Mouse (Mus musculus) embryonic facial prominence, embryonic 14.5 days (tissue): ENCODE results near the gene Prtg. TPM values are rescaled to one million over a fixed set of nuclear protein-coding genes. Genes with fewer than 3 reads are reported as not detected.
A peak's percentile ranks its signal among the peaks of the same experiment; 100 is the strongest.

Experiments
- ATAC-seq: fragments of 200-750 bp; cut with Nextera tagmentation; 2 replicates; pipeline ENCODE4 v1.8.0; 2017; ENCODE audit warnings: low read depth, moderate number of reproducible peaks, moderate TSS enrichment
- DNase-seq: peaks from one replicate; pipeline ENCODE4 v3.0.0-alpha.2; 2015; ENCODE audit warnings: low spot score
- H3K27ac ChIP-seq: fragments of 300-500 bp; sonication (generic); replicated peaks from 2 replicates; pipeline ENCODE4 v1.5.1; 2014; ENCODE audit warnings: low read depth, mild to moderate bottlenecking, low read length, moderate library complexity
- H3K27me3 ChIP-seq: fragments of 300-500 bp; sonication (generic); replicated peaks from 2 replicates; pipeline ENCODE4 v1.6.1; 2014; ENCODE audit warnings: low read length; ENCODE audit not compliant: control insufficient read depth, insufficient read depth
- H3K36me3 ChIP-seq: fragments of 300-500 bp; sonication (generic); 2 replicates; pipeline ENCODE4 v1.6.1; 2014; ENCODE audit warnings: low read length, mixed read lengths; ENCODE audit not compliant: control insufficient read depth, insufficient read depth
- H3K4me1 ChIP-seq: fragments of 300-500 bp; sonication (generic); 2 replicates; pipeline ENCODE4 v1.6.1; 2014; ENCODE audit warnings: antibody characterized with exemption, low read length; ENCODE audit not compliant: control insufficient read depth, insufficient read depth
- H3K4me2 ChIP-seq: fragments of 300-500 bp; sonication (generic); 2 replicates; pipeline ENCODE4 v1.6.1; 2014; ENCODE audit warnings: low read depth, mild to moderate bottlenecking, low read length, moderate library complexity, mixed read lengths
- H3K4me3 ChIP-seq: fragments of 300-500 bp; sonication (generic); 2 replicates; pipeline ENCODE4 v1.5.1; 2014; ENCODE audit warnings: low read depth, mild to moderate bottlenecking, low read length
- H3K9ac ChIP-seq: fragments of 300-500 bp; sonication (generic); 2 replicates; pipeline ENCODE4 v1.6.1; 2014; ENCODE audit warnings: low read depth, mild to moderate bottlenecking, low read length, moderate library complexity, mixed read lengths
- H3K9me3 ChIP-seq: fragments of 300-500 bp; sonication (generic); 2 replicates; pipeline ENCODE4 v1.6.1; 2016; ENCODE audit warnings: low read length; ENCODE audit not compliant: control insufficient read depth
- WGBS: fragments of 180-500 bp; shearing (Covaris S2); extraction: QIAGEN DNeasy Blood & Tissue Kit; methylation state at CpG from one replicate; pipeline ENCODE4 v1.1.7; 2014; 5-methylcytosine and 5-hydroxymethylcytosine counted together
- polyA plus RNA-seq: library from polyadenylated mRNA; unstranded; fragments of >200 nt; fragmentation: Nextera tagmentation; extraction: Ambion mirVana; gene quantifications from 2 replicates; pipeline ENCODE4 v1.2.1, GENCODE M21; 2014

Gene Prtg
- polyA plus RNA-seq, 1 experiment from 2014 or later = 1.3 TPM

DNA sequence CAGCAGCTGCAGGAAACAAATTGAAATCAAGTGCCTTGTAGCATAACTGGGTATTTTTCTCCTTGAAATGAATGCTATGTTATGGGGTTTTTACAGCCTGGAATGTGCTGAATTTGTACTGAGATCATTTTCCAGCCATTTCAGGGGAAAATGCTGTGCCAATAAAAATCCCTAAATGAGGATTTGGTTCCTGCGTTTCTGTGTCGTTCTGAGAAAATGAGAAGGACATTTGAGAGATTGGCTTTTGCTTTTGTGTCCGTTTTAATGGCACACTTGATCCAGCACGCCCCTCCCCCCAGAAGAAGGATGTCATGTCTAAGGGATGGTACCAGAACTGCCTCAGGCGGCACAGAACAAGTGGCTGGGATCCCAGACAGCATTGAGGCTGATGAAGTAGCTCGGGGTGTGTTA is 100.0 kb downstream of the Prtg start:
- H3K4me1 ChIP-seq = peaks cover 10% of the 10 kb centered on the region; the same call in 1 of the 2 replicates
- H3K4me3 ChIP-seq = no peak overlapping the region
- no peaks in the 10 kb centered on the region for H3K9me3 ChIP-seq
- H3K27ac ChIP-seq = peak overlapping the region; percentile 78
- H3K36me3 ChIP-seq = no peaks in the 10 kb centered on the region
- H3K9ac ChIP-seq = no peak overlapping the region
- ATAC-seq (peak; percentile 53; the same call in 1 of the 2 replicates), DNase-seq (peak; percentile 56)
- H3K4me2 ChIP-seq = 0 out of 2 replicates have a peak overlapping the region, but pooled peaks have one; percentile 20
- H3K27me3 ChIP-seq = no peaks in the 10 kb centered on the region
- WGBS = 45% methylated on average over 6 of the region's 6 CpGs

DNA sequence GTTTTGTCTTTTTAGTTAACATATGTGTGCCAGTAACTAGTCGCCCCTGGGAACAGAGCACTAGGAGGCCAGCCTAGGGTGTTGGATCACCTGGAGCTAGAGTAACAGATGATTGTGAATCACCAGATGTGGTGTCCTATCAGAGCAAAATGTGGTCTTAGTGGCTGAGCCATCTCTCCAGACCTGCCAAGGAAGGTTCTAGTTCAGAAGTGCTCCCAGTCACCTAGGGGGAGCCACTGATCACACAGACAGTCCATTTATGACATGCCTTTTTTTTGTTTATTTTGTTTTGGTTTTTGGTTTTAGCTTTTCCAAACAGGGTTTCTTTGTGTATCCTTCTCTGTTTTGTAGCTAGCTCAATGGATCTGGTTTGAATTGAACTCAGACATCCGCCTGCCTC is 104.7 kb downstream of the Prtg start:
- H3K9me3 ChIP-seq = no peaks in the 10 kb centered on the region
- no peak overlapping the region for H3K4me2 ChIP-seq
- no peaks in the 10 kb centered on the region for H3K36me3 ChIP-seq
- no peak overlapping the region for H3K9ac ChIP-seq
- no peak for ATAC-seq
- H3K27ac ChIP-seq = no peak overlapping the region
- H3K4me1 ChIP-seq = peaks cover 6% of the 10 kb centered on the region; the same call in 1 of the 2 replicates
- DNase-seq = no peak
- WGBS = 77% methylated on average over 2 of the region's 2 CpGs
- no peaks in the 10 kb centered on the region for H3K27me3 ChIP-seq
- H3K4me3 ChIP-seq = no peak overlapping the region

DNA sequence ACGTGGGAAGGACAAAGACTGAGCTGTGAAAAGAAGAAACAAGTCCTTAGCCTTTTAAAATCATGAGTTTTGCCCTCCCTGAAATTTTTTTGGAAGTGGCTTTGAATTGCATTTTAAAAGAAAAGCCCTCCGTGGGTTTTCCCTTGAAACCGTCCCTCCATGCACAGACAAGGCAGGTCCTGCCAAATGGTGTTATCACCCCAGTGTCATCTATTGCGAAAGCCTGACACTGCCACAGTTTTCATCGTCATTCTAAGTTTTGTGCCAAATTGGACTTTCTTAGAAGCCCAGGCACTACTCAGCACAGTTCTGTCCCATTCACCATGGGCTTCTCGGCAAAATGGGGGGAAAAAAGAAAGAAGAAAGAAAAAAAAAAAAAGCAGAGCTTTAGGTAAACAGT is 106.9 kb downstream of the Prtg start:
- DNase-seq (no peak), ATAC-seq (no peak)
- H3K9ac ChIP-seq = no peak overlapping the region
- no peaks in the 10 kb centered on the region for H3K9me3 ChIP-seq
- H3K4me3 ChIP-seq = no peak overlapping the region
- no peaks in the 10 kb centered on the region for H3K27me3 ChIP-seq
- H3K4me1 ChIP-seq = 0 out of 2 replicates have a peak, but pooled peaks cover 3% of the 10 kb centered on the region
- 72% methylated on average over 6 of the region's 6 CpGs for WGBS
- H3K27ac ChIP-seq = no peak overlapping the region
- H3K4me2 ChIP-seq = no peak overlapping the region
- no peaks in the 10 kb centered on the region for H3K36me3 ChIP-seq

DNA sequence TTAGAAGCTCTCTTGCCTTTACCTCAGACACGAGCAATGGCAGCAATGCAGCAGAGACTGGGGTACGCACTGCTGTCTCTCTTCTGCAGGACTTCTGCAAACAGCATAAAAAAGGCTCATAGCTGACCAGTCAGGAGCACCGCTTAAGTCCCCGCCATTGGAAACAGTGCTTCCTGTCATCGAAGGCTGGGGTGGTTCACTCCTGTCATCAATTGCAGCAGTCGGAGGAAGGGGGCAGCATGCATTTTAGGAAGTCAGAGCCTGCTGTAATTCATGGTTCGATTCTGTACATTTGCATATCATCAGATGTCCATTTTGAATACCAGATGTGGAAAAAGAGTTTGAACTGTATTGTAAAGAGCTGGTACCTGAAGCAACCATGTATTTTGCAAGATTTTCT is 109.1 kb downstream of the Prtg start:
- no peaks in the 10 kb centered on the region for H3K9me3 ChIP-seq
- H3K4me2 ChIP-seq = no peak overlapping the region
- H3K27me3 ChIP-seq = no peaks in the 10 kb centered on the region
- DNase-seq = no peak
- H3K4me1 ChIP-seq = no peaks in the 10 kb centered on the region
- H3K4me3 ChIP-seq = no peak overlapping the region
- H3K36me3 ChIP-seq = no peaks in the 10 kb centered on the region
- 63% methylated on average over 7 of the region's 7 CpGs for WGBS
- H3K9ac ChIP-seq = no peak overlapping the region
- no peak overlapping the region for H3K27ac ChIP-seq
- no peak for ATAC-seq

DNA sequence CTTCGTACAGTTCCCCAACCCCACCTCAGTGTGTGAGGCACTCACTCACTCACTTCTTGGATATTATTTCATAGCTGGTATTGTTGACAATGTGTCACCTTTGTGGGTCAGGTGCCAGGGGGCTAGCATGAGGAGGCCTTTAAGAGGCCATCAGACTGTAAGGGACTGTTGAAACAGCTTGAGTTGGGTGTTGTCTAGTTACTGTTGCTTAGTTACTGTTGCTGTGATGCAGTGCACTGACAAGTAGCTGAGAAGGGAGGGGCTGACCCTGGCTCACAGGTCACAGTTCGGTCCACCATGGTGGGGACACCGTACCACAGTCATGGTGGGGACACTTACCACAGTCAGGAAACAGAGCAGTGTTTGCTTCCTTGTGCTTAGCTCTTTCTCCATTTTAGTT is 116.4 kb downstream of the Prtg start:
- no peak overlapping the region for H3K27ac ChIP-seq
- DNase-seq (no peak), ATAC-seq (no peak)
- no peak overlapping the region for H3K4me3 ChIP-seq
- H3K4me1 ChIP-seq = peaks cover 17% of the 10 kb centered on the region
- H3K4me2 ChIP-seq = no peak overlapping the region
- WGBS = 81% methylated on average over 2 of the region's 3 CpGs
- no peaks in the 10 kb centered on the region for H3K36me3 ChIP-seq
- no peak overlapping the region for H3K9ac ChIP-seq
- H3K27me3 ChIP-seq = no peaks in the 10 kb centered on the region
- no peaks in the 10 kb centered on the region for H3K9me3 ChIP-seq

DNA sequence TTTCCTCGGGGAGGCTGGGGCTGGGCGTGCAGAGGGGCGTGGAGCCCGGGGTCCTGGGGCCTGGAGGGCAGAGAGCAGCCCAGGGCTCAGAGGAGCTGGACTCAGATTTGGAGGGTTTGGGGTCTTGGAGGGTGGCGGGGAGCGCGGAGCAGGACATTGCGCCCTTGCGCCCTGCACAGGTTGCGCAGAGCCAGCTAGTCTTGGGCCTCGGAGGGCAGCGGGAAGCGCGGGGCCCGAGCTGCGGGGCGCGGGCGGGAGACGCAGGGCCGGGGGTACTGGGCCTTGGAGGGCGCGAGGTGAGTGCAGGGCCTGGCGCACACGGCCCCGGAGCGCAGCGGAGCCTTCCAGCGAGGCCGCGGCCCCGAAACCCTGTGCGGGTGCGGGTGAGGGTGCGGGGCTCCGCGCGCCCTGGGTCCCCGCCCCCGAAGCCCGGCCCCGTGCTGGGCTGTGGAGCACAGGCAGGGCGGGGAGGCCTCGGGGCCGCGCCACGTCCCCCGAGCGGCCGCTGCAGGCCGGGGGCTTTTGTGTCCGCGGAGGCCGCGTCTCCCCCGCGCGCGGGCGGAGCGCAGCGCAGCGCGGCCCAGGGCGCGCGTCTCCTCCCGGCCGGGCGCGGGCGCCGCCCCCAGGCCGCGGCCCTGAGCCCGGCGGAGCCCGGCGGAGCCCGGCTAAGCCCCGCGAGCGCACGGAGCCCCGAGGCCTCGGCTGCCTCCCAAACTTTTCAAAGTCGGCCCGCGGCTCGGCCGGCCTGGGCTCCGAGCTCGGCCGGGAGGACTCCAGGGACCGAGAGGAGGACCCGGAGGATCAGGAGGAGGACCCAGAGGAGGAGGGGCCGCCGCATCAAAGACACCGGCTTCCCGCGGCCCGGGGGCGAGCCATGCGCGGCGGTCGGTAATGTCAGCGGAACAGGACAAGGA is 118.6 kb downstream of the Prtg start, which contains the start of gene Pygo1:
Pygo1 (plus strand) TSS at position 625 of the 914 bp plus-strand sequence.
- Histone ChIP-seq H3K9me3 (no peaks in the 10 kb centered on the region), H3K4me2 (peak within 1 kb of the TSS; percentile 91), H3K27ac (peak within 1 kb of the TSS; percentile 96), H3K4me1 (peaks cover 17% of the 10 kb centered on the region), H3K36me3 (peaks cover 5% of the 10 kb centered on the region; the same call in 1 of the 2 replicates), H3K9ac (peak within 1 kb of the TSS; percentile 98), H3K27me3 (no peaks in the 10 kb centered on the region), H3K4me3 (peak within 1 kb of the TSS; percentile 87)
- DNase-seq (peak; percentile 70), ATAC-seq (peak; percentile 85)
- WGBS = under 1% methylated on average over 24 of the region's 108 CpGs

DNA sequence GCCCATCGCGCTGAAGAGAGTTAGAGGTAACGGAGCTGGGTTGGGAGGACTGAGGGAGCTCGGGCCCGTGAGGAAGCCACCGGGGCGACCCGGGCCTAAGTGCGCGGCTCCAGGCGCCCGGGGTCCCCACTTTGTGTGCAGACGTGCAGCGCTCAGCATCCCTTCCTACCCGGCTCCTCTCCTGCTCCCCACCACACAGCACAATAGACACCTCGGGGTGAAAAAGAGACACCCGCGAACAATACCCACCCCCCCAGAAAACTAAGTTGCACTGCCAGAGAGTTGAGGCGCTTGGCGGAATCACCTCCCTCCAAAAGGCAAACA is 119.2 kb downstream of the Prtg start:
- H3K4me1 ChIP-seq = peaks cover 17% of the 10 kb centered on the region
- H3K36me3 ChIP-seq = peaks cover 5% of the 10 kb centered on the region; the same call in 1 of the 2 replicates
- no peak for DNase-seq
- WGBS = 1% methylated on average over 10 of the region's 20 CpGs
- peak overlapping the region; percentile 98 for H3K9ac ChIP-seq
- no peaks in the 10 kb centered on the region for H3K9me3 ChIP-seq
- peak overlapping the region; percentile 96 for H3K27ac ChIP-seq
- H3K4me2 ChIP-seq = peak overlapping the region; percentile 91
- peak; percentile 64 for ATAC-seq
- no peaks in the 10 kb centered on the region for H3K27me3 ChIP-seq
- peak overlapping the region; percentile 87 for H3K4me3 ChIP-seq

DNA sequence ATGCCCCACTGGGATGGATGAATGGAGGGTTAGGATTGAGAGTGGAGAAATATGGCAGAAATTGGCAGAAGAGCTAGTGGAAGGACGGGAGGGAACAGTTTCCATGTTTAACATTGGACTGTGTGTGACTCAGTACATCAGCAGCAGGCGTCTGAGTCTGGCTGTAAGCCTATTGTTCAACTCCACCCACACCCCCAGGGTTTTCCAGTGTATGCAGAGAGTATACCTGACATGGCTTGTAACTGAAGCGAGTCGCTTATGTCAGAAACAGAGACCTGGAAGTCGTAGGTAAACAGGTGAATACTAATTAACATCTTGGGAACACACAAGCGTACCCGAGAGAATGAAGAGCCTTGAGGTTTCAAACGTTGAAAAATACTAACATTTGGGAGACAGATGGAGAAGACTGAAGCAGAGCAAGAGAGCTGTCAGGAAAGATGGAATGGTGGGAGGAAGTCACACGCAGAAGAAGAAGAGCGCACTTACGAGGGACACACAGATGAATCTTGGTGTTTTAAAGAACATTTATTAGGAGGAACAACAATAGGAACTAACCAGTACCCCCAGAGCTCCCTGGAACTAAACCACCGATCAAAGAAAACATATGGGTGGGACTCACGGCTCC is 124.6 kb downstream of the Prtg start:
- H3K4me2 ChIP-seq = no peak overlapping the region
- no peak overlapping the region for H3K9ac ChIP-seq
- H3K36me3 ChIP-seq = peaks cover 29% of the 10 kb centered on the region
- H3K4me3 ChIP-seq = no peak overlapping the region
- no peaks in the 10 kb centered on the region for H3K27me3 ChIP-seq
- 0 out of 2 replicates have a peak, but pooled peaks cover 3% of the 10 kb centered on the region for H3K9me3 ChIP-seq
- H3K4me1 ChIP-seq = peaks cover 17% of the 10 kb centered on the region
- DNase-seq (peak; percentile 34), ATAC-seq (peak; percentile 75; the same call in 1 of the 2 replicates)
- 71% methylated on average over 13 of the region's 13 CpGs for WGBS
- H3K27ac ChIP-seq = 0 out of 2 replicates have a peak overlapping the region, but pooled peaks have one; percentile 21
